Mouse (Mus musculus): Measurements from ENCODE around the gene Ccdc154.
A peak's percentile ranks its signal among the peaks of the same experiment; 100 is the strongest.
"Not testable (repeated sequence)": the region's sequence is repeated elsewhere in the genome, so short reads cannot be mapped to it uniquely, and the experiment has no call there.

Ccdc154 gene

DNA sequence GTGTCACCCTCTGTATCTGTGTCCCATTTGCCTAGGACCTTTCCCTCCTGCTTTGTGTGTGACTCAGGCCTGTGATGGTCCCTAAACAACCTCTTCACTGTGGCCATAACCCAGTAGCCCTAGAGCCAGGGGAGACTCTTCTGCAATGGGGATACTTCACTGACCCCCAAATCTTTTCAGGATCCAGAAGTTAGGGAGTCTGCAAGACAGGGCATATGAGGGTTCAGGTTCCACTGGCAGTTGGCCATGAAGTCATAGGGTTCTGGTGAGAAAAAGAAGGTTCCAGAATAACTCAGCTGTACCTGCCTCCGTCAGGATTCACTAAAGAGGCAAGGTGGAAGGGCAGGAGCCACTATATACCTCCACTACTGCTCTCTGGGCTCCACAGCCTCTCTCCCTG lies at the start of gene Ccdc154:
Ccdc154 (plus strand) TSS at position 301 of the 400 bp plus-strand sequence.
- DNase-seq (ENCODE audit: low spot score), result no peak

DNA sequence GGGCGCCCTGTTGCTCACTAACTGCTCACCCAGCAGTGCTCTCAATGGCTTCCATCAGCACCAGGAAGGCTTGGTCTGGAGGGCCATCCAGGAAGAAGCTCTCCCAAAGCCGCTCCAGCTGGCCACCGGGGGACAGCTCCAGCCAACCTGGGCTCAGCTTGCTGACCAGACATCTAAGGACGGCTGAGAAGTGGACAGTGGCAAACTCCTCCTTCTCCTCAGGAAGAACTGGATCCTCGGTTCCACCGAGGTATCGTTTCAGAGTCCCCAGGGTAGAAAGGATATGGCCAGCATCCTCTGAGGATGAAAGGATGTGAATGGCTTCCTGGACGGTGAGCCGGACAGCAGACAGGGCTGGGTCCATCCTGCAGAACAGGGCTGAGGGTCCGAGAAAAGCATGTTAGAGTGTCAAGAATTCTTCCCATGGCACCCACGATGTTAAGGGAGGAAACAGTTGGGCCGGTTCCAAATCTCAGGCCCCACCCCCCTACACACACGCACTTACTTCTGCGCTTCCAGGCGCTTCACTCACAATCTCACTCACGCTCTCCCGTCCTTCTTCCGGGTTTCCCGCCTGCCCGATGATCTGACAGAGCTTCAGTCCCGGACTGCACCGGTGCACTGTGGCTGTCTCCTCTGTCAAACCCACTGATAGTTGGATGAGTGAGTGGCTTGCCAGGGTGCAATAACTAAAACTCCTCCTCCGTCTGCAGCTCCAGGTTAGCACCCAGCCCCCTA lies 47.2 kb upstream of the Ccdc154 start:
- peak; percentile 67 for DNase-seq (ENCODE audit: low spot score)

DNA sequence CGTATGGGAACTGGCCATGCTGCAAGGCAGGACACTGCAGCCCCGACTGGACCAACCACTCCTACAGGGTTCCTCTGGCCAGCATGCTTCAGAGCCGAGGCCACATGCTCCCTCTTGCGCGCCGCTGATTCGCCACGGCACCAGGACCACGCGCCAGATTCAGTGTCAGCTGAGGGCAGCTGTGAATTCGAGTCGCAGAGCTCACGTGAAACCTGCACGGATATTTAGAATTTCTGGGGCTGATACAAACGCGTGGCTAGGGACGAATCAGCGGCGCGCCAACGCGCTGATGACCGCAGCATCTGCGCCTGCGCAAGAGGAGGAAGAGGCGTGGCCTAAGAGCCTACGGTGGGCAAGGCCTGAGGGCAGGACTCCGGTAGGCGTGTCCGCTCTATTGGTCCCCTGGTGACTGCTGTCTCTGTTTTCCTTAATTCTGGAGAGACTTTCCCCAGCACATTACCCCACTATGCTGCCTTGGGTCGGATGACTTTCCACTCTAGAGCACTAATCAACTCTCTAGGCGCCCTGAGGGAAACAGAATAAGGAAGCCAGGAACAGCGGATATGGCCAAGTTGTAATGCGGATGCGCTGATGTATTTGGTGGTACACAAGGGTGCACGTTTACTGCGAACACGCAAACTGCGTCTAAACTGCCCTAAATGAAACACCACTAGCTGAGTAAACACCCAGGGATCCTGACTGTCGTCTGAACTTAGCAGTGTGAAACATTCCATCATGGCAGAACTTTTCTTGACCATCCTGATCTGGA lies 46.4 kb upstream of the Ccdc154 start, which contains the start of gene Telo2:
Telo2 (minus strand) TSS at position 304 of the 769 bp plus-strand sequence.
- peak; percentile 98 for DNase-seq (ENCODE audit: low spot score)

DNA sequence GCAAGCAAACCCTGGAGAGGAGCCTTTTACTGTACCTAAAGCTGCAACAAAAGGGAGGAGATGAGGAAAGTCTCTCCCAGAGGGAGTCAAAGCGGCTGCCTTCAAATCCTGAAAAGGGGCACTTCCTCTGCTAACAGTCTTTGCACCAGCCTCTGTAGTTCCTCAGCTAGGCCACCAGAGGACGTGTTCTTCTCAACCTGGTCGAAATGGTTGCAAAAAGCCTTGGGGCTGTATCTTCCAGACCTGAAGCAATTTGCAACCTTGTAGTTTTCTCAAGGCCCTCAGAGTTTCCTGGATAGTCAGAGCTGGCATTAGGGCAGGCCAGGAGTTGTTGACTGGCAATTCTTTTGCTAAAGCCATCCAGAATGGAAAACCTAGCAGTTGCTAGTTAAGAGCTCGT lies 45.0 kb upstream of the Ccdc154 start:
- peak; percentile 69 for DNase-seq (ENCODE audit: low spot score)

DNA sequence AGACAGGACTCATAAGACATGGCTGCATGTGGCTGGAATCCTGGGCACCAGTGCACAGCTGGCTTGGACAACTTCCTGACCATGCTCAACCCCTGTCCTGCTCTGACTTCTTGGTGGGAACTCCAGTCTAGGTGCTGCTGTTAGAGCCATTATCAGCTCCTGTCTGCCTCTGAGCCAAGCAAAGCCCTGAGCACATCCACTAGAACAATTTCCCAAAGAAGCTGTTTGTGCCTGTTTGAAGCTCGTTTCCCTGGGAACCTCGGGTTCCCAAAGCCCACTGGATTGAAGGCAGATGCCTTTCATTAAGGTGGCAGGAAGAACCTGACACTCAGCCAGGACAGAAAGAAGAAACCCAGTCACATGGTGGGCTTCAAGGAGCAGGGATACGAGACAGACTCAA lies 41.9 kb upstream of the Ccdc154 start, which contains the start of gene Ptx4:
Ptx4 (plus strand) TSS at position 355 of the 400 bp plus-strand sequence.
- no peak for DNase-seq (ENCODE audit: low spot score)

DNA sequence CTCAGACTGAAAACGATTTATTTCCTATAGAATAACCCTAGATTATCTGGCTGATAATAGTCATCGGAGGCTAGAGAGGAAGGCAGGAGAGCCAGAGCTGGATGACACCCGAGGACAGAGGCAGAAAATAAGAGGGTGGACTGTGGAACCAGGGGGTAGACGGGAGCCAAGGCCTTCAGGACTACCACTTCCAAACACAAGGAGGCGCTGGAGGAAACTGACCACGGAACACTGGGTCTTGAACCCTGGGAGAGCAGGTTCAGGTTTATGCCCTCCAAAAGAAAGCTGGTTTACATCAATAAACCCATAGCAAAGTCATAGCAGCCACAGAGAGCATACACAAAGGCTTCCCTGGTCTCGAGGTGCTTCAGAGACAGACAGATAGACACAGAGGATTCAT lies 38.3 kb upstream of the Ccdc154 start:
- no peak for DNase-seq (ENCODE audit: low spot score)

DNA sequence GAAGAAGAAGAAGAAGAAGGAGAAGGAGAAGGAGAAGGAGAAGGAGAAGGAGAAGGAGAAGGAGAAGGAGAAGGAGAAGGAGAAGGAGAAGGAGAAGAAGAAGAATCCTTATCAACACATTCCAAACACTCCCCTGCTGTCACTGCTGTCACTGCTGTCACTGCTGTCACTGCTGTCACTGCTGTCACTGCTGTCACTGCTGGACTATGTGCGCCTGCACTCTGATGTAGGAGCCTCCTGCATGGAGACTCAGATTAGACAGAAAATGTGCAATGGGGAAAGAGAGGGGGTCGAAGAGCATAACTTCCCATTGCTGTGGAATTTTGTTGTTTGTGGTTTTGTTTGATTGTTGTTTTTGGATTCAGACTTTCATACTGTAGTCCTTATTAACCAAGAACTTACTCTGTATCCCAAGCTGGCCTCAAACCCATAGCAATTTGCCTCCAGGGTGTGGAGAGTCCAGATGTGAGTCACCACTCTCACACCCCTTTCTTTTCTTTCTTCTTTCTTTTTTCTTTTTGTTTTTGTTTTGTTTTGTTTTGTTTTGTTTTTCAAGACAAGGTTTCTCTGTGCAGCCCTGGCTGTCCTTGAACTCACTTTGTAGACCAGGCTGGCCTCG lies 36.7 kb upstream of the Ccdc154 start:
- DNase-seq (ENCODE audit: low spot score), result not testable (repeated sequence)

DNA sequence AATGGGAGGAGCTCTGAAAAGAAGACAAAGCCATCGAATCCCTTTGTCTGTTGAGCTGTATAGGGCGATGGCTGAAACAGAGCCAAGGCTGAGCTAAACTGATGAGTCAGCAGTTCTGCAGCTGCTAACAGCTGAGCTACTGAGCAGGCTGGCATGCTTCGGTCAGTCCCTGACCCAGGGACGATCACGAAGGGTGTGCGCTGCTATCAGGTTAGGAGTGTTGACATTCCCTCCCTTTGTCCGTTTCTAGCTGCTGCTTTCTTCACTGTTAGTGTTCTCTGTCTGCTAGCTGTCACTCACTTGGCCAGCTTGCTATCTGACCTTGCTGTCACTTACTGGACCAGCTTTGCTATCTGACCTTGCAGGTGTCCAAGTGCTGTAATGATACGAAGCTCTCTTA lies 35.2 kb upstream of the Ccdc154 start:
- DNase-seq (ENCODE audit: low spot score), result no peak

DNA sequence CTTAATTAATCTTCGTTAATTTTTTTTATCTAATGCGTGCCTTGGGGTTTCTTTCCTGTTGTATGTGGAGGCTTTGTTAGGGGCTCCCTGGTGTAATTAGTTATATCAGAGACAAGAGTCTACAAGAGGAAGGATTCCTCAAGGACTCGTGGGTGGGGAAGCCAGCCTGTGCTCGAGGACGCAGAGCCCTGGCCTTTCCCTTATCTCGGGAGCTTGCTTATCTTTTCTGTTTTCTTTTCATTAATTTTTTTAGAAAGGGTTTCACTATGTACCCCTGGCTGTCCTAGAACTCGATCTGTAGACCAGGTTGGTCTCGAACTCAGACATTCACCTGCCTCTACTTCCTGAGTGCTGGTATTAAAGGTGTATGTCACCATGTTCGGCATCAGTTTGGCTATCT lies 34.6 kb upstream of the Ccdc154 start:
- no peak for DNase-seq (ENCODE audit: low spot score)

DNA sequence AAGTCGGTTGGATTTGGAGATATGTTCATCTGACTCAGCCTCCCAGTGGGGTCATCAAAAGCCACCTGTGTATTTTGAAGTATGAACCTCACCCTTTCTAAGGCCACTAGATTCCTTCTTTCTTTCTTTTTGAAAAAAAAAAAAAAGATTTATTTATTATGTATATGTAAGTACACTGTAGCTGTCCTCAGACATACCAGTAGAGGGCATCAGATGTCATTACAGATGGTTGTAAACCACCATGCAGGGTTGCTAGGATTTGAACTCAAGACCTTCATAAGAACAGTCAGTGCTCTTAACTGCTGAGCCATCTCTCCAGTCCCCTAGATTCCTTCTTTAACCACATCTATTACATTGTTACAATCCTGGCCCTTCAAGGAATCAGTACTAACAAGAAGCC lies 32.2 kb upstream of the Ccdc154 start:
- DNase-seq (ENCODE audit: low spot score), result no peak

DNA sequence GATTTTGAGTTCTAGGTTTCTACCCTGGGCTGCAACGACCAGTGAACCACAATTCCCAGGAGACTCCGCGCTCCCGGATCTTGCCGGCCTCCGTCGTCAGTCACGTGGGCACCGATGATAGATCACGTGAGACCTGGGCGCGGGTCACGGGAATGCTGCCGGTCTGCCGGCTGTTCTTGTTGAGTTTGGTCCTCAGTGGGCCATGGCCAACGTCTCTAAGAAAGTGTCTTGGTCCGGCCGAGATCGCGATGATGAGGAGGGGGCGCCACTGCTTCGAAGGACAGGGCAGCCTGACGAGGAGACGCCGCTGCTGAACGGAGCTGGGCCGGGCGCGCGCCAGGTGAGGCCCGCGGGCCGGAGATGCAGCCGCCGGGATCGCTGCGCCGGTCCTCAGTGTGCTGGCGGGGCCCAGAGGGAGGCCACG lies 29.0 kb upstream of the Ccdc154 start, which contains the start of gene Clcn7:
Clcn7 (plus strand) TSS at position 117 of the 424 bp plus-strand sequence.
- peak; percentile 95 for DNase-seq (ENCODE audit: low spot score)

DNA sequence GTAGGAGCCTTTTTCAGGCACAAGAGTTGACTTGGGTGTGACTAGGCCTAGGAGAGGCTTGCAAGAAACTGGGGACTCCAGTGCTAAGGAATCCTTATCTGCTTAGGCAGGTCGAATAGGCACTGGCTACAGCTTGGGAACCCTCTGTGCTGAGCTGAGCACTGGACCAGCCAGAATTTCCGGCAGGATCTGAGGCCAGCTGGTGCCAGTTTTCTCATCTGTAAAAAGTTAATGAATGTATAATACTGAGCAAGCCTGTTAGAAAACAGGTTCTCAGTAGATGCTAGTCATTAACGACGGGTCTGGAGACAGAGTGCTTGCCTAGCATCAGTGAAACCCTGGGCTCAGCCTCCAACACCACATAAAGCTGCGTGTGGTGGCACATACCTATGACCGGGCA lies 26.6 kb upstream of the Ccdc154 start:
- no peak for DNase-seq (ENCODE audit: low spot score)

DNA sequence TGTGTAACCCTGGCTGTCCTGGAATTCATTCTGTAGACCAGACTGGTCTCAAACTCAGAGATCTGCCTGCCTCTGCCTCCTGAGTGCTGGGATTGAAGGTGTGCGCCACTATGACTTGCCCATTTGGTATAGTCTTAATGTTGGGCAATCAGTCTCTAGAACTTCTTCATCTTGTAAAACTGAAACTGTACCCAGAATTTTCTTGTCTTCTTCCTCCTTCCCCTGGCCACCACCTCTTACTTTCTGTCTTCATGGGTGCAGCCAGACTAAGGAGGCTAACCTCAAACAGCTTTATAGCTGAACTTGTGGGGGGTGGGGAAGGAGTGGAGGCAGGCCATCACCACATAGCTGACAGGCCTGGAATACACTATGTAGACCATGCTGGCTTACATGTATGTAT lies 23.5 kb upstream of the Ccdc154 start:
- DNase-seq (ENCODE audit: low spot score), result no peak

DNA sequence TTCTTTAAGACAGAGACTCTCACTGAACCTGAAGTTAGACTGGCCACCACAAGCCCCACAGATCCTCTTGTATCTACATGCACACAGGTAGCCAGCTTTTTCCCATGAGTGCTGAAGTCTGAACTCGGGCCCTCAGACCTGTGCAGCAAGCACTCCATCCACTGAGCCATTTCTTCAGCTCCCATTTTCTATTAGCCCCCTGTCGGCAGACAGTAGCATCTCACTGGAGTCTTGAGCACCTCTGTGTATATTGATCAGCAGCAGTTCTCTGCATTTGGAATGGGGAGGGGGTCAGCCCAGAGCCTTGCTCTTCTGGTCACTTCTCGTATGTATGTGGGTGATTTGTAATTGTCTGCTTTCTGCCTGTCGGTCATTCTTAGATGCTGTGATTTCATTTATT lies 22.3 kb upstream of the Ccdc154 start:
- no peak for DNase-seq (ENCODE audit: low spot score)

DNA sequence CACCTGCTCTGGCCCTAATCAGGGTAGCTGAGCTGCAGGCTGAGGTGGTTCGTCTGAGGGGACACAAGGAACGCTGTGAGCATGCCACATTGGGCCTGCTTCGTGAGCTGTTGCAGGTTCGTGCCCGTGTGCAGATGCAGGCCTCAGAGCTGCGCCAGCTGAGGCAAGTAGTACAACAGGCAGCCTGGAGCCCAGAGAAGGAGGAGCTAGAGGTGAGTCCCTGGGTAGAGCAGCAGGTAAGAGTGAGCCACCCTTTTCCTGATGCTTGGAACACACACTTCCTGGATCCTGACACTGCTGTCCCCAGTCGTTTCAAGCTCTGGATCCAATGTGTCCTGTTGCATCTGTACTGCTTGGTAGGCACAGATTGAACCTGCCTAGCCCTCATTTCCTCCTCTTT lies 1.1 kb downstream of the Ccdc154 start:
- DNase-seq (ENCODE audit: low spot score), result no peak

DNA sequence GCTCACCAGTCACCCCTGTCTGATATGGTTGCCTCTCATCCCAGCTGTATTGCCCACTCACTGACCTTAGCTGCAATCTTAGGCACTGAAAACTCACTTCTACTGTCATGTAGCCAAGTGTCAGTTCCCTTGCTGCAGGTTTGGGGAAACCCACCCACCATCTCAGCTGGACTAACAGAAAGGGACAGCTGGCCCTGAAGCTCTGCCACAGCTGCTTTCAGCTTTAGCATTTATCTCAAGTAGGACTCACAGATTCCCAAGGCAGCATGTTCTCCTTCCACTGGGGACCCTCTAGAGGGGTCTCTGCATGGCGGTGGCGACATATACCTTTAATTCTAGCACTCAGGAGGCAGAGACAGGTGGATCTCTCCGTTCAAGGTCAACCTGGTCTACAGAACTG lies 2.5 kb downstream of the Ccdc154 start:
- no peak for DNase-seq (ENCODE audit: low spot score)

DNA sequence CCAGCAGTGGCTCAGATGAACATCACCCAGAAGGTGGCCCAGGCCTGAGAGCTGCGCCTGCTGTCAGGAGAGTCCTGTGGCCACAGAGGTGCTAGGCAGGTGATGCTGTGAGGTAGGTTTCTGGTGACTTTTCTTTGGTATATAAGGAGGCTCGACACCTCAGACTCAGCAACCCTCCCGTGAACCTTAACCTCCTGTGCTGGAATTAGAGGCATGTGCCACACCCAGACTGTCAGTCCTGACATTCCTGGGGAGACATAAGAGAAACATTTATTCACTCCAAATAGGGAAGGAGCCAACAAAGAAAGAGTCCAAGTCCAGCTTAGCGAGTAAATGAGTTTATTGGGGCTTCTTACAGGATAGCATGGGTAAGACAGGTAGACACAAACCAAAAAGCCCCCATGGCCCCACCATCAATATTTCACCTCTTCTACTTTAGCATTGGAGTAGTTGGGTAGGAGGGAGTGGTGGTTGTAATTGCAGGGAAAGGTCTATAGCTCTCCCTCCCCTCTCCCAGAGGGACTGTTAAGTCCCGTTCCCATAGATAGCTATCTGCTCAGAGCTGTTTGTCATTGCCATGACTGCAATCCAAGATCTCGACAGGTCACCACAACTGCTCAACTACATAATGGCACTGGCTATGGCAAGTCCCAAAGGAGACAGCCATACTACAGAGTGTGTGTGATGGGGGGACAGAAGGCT lies 3.9 kb downstream of the Ccdc154 start:
- no peak for DNase-seq (ENCODE audit: low spot score)

DNA sequence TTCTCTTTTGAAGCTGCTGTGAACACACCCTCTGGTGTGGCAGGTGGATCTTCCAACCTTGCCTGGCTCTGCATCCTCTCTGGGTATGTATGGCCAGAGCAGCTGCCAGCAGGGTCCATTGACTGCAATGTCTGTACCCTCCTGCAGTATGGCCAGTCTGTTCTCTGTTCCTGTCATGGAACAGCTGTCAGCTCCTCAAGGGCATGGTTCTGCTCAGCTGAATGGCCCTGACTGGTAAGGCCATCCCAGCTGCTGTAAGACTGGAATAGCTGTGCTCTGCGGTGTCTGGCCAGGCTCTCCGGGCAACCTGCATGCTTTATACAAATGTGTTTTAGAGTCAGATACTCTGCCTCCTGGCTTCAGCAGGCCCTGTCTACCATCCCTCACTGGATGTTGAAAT lies 7.4 kb downstream of the Ccdc154 start:
- no peak for DNase-seq (ENCODE audit: low spot score)

DNA sequence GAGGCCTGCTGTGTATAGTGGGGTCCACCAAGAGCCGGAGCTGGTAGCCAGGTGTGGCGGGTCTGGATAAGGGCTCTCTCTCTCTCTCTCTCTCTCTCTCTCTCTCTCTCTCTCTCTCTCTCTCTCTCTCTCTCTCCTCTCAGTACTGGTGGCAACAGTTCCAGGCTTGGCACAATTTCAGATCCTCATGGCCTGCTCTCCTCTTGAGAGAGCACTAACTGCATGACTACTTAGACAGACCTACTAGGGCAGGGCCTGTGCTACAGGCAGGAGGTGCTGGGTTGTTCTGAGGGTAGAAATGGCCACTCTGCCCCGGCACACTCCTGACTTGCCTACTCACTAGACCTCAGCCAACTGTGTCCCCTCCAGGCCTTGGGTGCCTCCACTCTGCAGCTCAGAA lies 10.3 kb downstream of the Ccdc154 start:
- no peak for DNase-seq (ENCODE audit: low spot score)

DNA sequence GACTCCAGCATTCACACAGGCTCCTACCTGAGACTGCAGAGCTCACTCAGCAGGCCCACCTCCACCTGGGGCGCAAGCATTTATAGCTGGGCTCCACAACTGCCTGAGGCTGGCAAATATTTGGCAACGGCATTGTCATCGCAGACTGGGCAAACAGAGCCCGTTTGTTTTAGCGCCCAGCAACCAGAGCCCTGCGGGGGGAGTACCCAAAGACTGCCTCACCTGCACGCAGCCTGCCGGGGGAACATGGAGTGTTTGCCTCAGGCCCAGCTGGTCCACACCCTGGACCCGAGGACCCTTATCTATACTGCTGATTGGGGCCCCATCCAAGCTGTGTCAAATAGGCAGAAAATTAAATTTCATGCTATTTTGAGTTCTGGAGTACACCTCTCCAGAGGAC lies 13.2 kb downstream of the Ccdc154 start, which contains the start of gene Gm38655:
Gm38655 (minus strand) TSS at position 61 of the 400 bp plus-strand sequence.
- DNase-seq (ENCODE audit: low spot score), result no peak

DNA sequence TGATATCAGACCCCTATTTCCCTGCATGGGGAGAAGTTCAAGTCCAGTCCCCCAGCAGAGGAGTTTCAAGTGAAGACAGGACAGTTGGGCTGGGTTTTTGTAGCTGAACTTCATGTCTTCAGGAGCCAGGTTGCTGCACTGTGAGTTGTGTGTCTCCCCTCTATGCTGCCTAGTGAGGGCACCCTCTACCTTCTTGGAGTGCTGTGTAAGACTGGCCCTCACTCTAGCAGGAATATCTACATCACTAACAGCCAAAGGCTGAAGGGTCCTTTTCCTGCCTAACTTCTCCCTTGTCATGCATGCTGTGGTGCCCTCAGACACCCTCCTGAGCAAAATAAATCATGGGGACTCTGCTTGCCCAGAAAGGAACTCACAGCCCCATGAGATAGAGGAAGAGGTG lies 21.0 kb downstream of the Ccdc154 start:
- no peak for DNase-seq (ENCODE audit: low spot score)

DNA sequence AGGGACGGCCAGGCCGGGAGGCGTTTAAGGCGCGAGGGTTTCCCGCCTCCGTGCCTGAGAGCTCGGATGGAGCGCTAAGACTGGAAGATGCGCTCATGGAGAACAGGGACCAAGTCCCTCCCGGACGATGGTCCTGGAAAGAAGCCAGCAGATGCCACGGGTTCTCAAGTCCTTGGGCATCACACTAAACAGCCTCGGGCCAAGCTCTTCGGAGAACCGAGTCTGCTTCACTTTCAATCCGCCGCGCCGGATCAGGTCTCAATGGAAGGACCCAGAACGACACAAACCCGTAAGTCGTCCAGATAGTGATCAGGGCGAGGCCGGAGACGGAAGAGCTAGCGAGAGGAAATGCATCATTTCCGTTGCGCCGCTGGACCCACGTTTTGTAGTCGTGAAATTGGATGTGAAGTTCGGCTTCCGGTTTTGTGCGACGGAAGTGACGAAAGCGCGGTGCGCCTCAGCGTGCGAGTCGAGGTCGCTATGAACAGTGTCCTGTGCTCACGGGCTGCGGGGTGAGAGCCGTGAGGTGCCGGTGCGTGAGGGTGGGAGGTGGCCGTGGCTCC lies 21.9 kb downstream of the Ccdc154 start, which contains the start of gene BC003965:
BC003965 (plus strand) TSS at position 426 of the 563 bp plus-strand sequence.
- DNase-seq (ENCODE audit: low spot score), result peak; percentile 98

Data from testis, postnatal 10 days (tissue).